Mouse (Mus musculus) liver, adult 2 months (tissue): Measurements from ENCODE around the gene Abca5.

Experiments used
- CTCF ChIP-seq: fragments of 200-500 bp; IDR thresholded peaks from 2 replicates; pipeline ENCODE4 v1.5.1; 2011; ENCODE audit warnings: low read depth, low read length, control low read depth
- POLR2A ChIP-seq: fragments of 200-500 bp; IDR thresholded peaks from 2 replicates; pipeline ENCODE4 v1.6.1; 2011; ENCODE audit warnings: low read length, control low read depth; ENCODE audit not compliant: insufficient read depth; ENCODE audit errors: extremely low read depth

GRCm38 (mm10) chr11:110244730-110245129, 92.8 kb downstream of the Abca5 start:
- TF ChIP-seq CTCF, result no peak
- no peak for TF ChIP-seq POLR2A
